Mouse (Mus musculus) limb, embryonic 12.5 days (tissue): ENCODE results near the gene Asic2. TPM values are rescaled to one million over a fixed set of nuclear protein-coding genes. Genes with fewer than 3 reads are reported as not detected.

Source experiments
- ATAC-seq: fragments of 200-750 bp; cut with Nextera tagmentation; 2 replicates; pipeline ENCODE4 v1.8.0; 2017; ENCODE audit warnings: low read depth, moderate TSS enrichment; ENCODE audit not compliant: insufficient number of reproducible peaks, insufficient read depth, low FRiP score, low TSS enrichment
- H3K27ac ChIP-seq: fragments of 300-500 bp; sonication (generic); 2 replicates; pipeline ENCODE4 v1.5.1; 2016; ENCODE audit warnings: mild to moderate bottlenecking, moderate library complexity
- H3K27me3 ChIP-seq: fragments of 300-500 bp; sonication (generic); 2 replicates; pipeline ENCODE4 v1.6.1; 2016; ENCODE audit warnings: mild to moderate bottlenecking, moderate library complexity
- H3K36me3 ChIP-seq: fragments of 300-500 bp; sonication (generic); 2 replicates; pipeline ENCODE4 v1.6.1; 2016; ENCODE audit warnings: mild to moderate bottlenecking, moderate library complexity
- H3K4me1 ChIP-seq: fragments of 300-500 bp; sonication (generic); replicated peaks from 2 replicates; pipeline ENCODE4 v1.6.1; 2016
- H3K4me2 ChIP-seq: fragments of 300-500 bp; sonication (generic); 2 replicates; pipeline ENCODE4 v1.6.1; 2016; ENCODE audit warnings: mild to moderate bottlenecking, moderate library complexity
- H3K4me3 ChIP-seq: fragments of 300-500 bp; sonication (generic); replicated peaks from 2 replicates; pipeline ENCODE4 v1.5.1; 2016; ENCODE audit warnings: mild to moderate bottlenecking
- H3K9ac ChIP-seq: fragments of 300-500 bp; sonication (generic); replicated peaks from 2 replicates; pipeline ENCODE4 v1.6.1; 2016; ENCODE audit warnings: mild to moderate bottlenecking, moderate library complexity
- H3K9me3 ChIP-seq: fragments of 300-500 bp; sonication (generic); 2 replicates; pipeline ENCODE4 v1.6.1; 2016; ENCODE audit warnings: mild to moderate bottlenecking, moderate library complexity
- WGBS: fragments of 180-500 bp; shearing (Covaris S2); methylation state at CpG from one replicate; pipeline ENCODE4 v1.1.7; 2016; 5-methylcytosine and 5-hydroxymethylcytosine counted together
- polyA plus RNA-seq: library from polyadenylated mRNA; unstranded; fragments of >200 nt; fragmentation: Nextera tagmentation; extraction: Ambion mirVana; gene quantifications from 2 replicates; pipeline ENCODE4 v1.2.1, GENCODE M21; 2016

The Asic2 gene
- polyA plus RNA-seq, 1 experiment from 2014 or later, result 0.51 TPM

GRCm38 (mm10) chr11:81997085-81997484 lies 28.8 kb upstream of the Asic2 start:
- Histone ChIP-seq H3K27ac (no peak overlapping the region), H3K4me1 (peaks cover 8% of the 10 kb centered on the region; the same call in 1 of the 2 replicates), H3K9me3 (no peaks in the 10 kb centered on the region), H3K9ac (no peak overlapping the region), H3K27me3 (0 out of 2 replicates have a peak, but pooled peaks cover 9% of the 10 kb centered on the region), H3K4me2 (no peak overlapping the region), H3K36me3 (no peaks in the 10 kb centered on the region), H3K4me3 (no peak overlapping the region)
- 90% methylated on average over 5 of the region's 5 CpGs for WGBS
- no peak for ATAC-seq

DNA sequence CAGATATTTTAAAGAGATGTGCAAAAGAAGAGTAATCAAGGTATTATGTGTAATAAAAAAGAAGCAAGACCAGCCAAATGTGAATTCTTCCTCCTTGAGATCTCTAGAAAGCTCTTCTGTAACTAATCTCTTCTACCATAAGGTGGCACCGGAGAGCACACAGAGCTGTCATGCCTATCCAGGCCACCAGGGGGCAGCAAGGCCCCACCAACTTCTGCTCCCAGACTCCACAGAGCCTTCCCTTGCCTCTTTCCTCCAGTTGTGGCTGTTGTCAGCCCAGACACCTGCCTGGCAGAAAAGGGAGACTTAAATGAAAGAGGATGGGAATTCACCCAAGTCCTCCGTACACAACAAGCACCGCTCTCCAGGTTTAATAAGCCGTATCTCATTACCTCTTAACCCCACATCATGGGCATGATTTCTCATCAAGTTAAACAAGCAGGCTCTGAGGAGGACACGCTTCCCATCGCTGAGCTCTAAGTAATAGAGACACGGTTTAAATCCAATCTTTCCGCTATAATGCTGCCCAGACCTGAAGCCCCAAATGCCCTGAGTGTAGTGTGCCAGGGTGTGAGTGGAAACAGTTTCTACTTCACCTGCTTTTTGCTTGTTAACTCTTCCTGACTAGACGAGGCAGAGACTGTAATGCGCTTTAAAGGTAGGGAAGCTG lies 28.1 kb upstream of the Asic2 start:
- no peak overlapping the region for H3K4me3 ChIP-seq
- H3K9me3 ChIP-seq, result no peaks in the 10 kb centered on the region
- ATAC-seq, result no peak
- no peaks in the 10 kb centered on the region for H3K36me3 ChIP-seq
- H3K9ac ChIP-seq, result no peak overlapping the region
- peaks cover 8% of the 10 kb centered on the region; the same call in 1 of the 2 replicates for H3K4me1 ChIP-seq
- 64% methylated on average over 10 of the region's 10 CpGs for WGBS
- H3K27ac ChIP-seq, result no peak overlapping the region
- H3K4me2 ChIP-seq, result no peak overlapping the region
- 0 out of 2 replicates have a peak, but pooled peaks cover 9% of the 10 kb centered on the region for H3K27me3 ChIP-seq

GRCm38 (mm10) chr11:81983146-81983545 lies 14.9 kb upstream of the Asic2 start:
- no peak overlapping the region for H3K27ac ChIP-seq
- peaks cover 19% of the 10 kb centered on the region for H3K4me1 ChIP-seq
- no peak overlapping the region for H3K4me2 ChIP-seq
- no peak for ATAC-seq
- H3K9ac ChIP-seq, result no peak overlapping the region
- WGBS, result 32% methylated on average over 5 of the region's 5 CpGs
- H3K9me3 ChIP-seq, result no peaks in the 10 kb centered on the region
- no peaks in the 10 kb centered on the region; the same call in none of the 2 replicates for H3K27me3 ChIP-seq
- H3K36me3 ChIP-seq, result no peaks in the 10 kb centered on the region
- H3K4me3 ChIP-seq, result no peak overlapping the region

- Histone ChIP-seq H3K27me3 (no peaks in the 10 kb centered on the region; the same call in none of the 2 replicates), H3K4me2 (peak overlapping the region; percentile 6; the same call in 1 of the 2 replicates), H3K4me1 (peaks cover 19% of the 10 kb centered on the region), H3K9ac (no peak overlapping the region), H3K36me3 (no peaks in the 10 kb centered on the region), H3K9me3 (no peaks in the 10 kb centered on the region), H3K4me3 (no peak overlapping the region), H3K27ac (0 out of 2 replicates have a peak overlapping the region, but pooled peaks have one; percentile 66)
- 11% methylated on average over 11 of the region's 11 CpGs for WGBS
- no peak for ATAC-seq
Measured at GRCm38 (mm10) chr11:81982191-81982590, 13.9 kb upstream of the Asic2 start.

GRCm38 (mm10) chr11:81974577-81974976 lies 6.3 kb upstream of the Asic2 start:
- Histone ChIP-seq H3K4me2 (0 out of 2 replicates have a peak overlapping the region, but pooled peaks have one; percentile 13), H3K9me3 (no peaks in the 10 kb centered on the region), H3K4me1 (peaks cover 12% of the 10 kb centered on the region; the same call in 1 of the 2 replicates), H3K9ac (no peak overlapping the region), H3K27me3 (peaks cover 18% of the 10 kb centered on the region), H3K4me3 (no peak overlapping the region), H3K36me3 (no peaks in the 10 kb centered on the region), H3K27ac (no peak overlapping the region)
- ATAC-seq, result no peak
- 28% methylated on average over 5 of the region's 5 CpGs for WGBS

GRCm38 (mm10) chr11:81973699-81974098 lies 5.4 kb upstream of the Asic2 start:
- Histone ChIP-seq H3K9ac (no peak overlapping the region), H3K4me1 (peaks cover 15% of the 10 kb centered on the region; the same call in 1 of the 2 replicates), H3K9me3 (no peaks in the 10 kb centered on the region), H3K27ac (no peak overlapping the region), H3K4me2 (no peak overlapping the region), H3K36me3 (no peaks in the 10 kb centered on the region), H3K27me3 (peaks cover 27% of the 10 kb centered on the region), H3K4me3 (no peak overlapping the region)
- no peak for ATAC-seq
- WGBS, result 58% methylated on average over 5 of the region's 5 CpGs

- H3K4me3 ChIP-seq, result no peak overlapping the region
- no peak for ATAC-seq
- H3K9ac ChIP-seq, result no peak overlapping the region
- no peak overlapping the region for H3K27ac ChIP-seq
- 48% methylated on average over 3 of the region's 3 CpGs for WGBS
- peaks cover 20% of the 10 kb centered on the region; the same call in 1 of the 2 replicates for H3K4me1 ChIP-seq
- no peaks in the 10 kb centered on the region for H3K9me3 ChIP-seq
- H3K36me3 ChIP-seq, result no peaks in the 10 kb centered on the region
- no peak overlapping the region for H3K4me2 ChIP-seq
- H3K27me3 ChIP-seq, result peaks cover 44% of the 10 kb centered on the region
Measured at GRCm38 (mm10) chr11:81972044-81972443, 3.8 kb upstream of the Asic2 start.

DNA sequence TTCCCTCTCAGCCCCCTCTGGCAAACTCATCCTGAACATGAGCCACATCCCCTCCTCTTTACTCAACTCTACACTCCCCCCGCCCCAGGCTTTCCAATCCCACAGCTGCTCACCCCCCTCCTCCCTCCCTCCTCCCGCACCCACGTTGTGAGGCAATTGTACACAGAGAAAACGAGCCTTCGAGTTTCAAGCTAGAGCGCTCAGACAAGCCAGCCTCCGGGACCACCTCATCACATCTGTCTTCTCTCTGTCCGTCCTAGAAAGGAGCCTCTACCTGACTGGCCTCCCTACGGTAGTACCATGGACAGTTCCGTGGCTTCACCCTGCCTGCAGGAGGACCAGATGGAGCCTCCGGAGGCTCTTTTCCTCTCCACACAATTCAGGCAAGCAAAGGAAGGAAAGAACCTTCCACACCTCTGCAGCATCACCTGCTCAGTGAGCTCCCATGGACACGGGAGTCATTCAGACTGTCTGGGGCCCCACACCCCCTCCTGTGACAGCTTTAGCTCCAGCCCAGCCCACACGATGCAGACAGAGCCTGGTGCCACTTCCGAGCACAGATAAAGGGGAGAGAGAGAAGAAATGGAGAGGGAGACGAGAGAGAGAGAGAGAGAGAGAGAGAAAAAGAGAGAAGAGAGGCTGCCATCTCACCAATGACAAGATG lies 1.5 kb downstream of the Asic2 start:
- no peak overlapping the region for H3K9ac ChIP-seq
- whole genome bisulfite sequencing, result 14% methylated on average over 15 of the region's 15 CpGs
- no peaks in the 10 kb centered on the region for H3K36me3 ChIP-seq
- peaks cover 8% of the 10 kb centered on the region; the same call in 1 of the 2 replicates for H3K4me1 ChIP-seq
- no peaks in the 10 kb centered on the region for H3K9me3 ChIP-seq
- H3K4me2 ChIP-seq, result no peak overlapping the region
- ATAC-seq, result no peak
- H3K4me3 ChIP-seq, result no peak overlapping the region
- peaks cover 61% of the 10 kb centered on the region for H3K27me3 ChIP-seq
- no peak overlapping the region for H3K27ac ChIP-seq

- no peak overlapping the region for H3K4me2 ChIP-seq
- H3K27me3 ChIP-seq, result peaks cover 55% of the 10 kb centered on the region
- 65% methylated on average over 11 of the region's 11 CpGs for WGBS
Measured at GRCm38 (mm10) chr11:81965653-81966625, 2.3 kb downstream of the Asic2 start.

DNA sequence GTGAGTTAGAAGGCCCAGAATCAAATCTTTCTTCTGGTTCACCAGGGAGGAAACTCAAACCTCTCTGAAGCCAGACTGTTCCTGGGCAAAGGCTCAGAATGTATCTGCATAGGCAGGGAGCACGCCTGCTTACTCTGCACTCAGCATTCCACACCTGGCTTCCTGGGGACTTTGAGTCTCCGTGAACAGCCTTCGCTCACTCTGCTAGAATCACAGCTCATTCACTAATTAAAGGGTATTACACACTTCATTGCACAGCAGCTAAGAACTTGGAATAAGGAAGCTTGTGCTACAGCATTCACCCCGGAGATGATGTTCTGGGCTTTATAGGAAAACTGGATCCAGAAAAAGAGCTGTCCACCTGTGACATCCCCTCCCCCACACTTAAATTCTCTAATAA lies 3.7 kb downstream of the Asic2 start:
- H3K4me1 ChIP-seq, result peaks cover 8% of the 10 kb centered on the region; the same call in 1 of the 2 replicates
- H3K27me3 ChIP-seq, result peaks cover 42% of the 10 kb centered on the region
- no peak for ATAC-seq
- no peak overlapping the region for H3K4me2 ChIP-seq
- H3K27ac ChIP-seq, result no peak overlapping the region
- H3K9me3 ChIP-seq, result no peaks in the 10 kb centered on the region
- H3K4me3 ChIP-seq, result no peak overlapping the region
- no peaks in the 10 kb centered on the region for H3K36me3 ChIP-seq
- H3K9ac ChIP-seq, result no peak overlapping the region
- 80% methylated on average over 4 of the region's 4 CpGs for WGBS

More at GRCm38 (mm10) chr11:81965653-81966625, 2.3 kb downstream of the Asic2 start:
- Histone ChIP-seq H3K4me1 (peaks cover 8% of the 10 kb centered on the region; the same call in 1 of the 2 replicates), H3K9me3 (no peaks in the 10 kb centered on the region), H3K9ac (no peak overlapping the region), H3K27ac (no peak overlapping the region), H3K36me3 (no peaks in the 10 kb centered on the region), H3K4me3 (no peak overlapping the region)
- ATAC-seq, result no peak
